8 mouse cellular contexts compared by ENCODE assay signal in genomic region chr9:65587270-65587572, GRCm38 (mm10). TPM values are rescaled to one million over a fixed set of nuclear protein-coding genes. Genes with fewer than 3 reads are reported as not detected.
DNase-seq lines count a peak whose midpoint lies in the region; ATAC-seq and TF ChIP-seq lines count a peak whose summit lies in the region.

No protein-coding gene starts in this region.

- H3K9ac ChIP-seq in limb, embryonic 12.5 days (replicated peaks), result peak overlapping the region; percentile 75
- no peak overlapping the region for H3K9ac ChIP-seq in neural tube, embryonic 14.5 days (replicated peaks; ENCODE audit: low read depth, low read length)

- H3K36me3 ChIP-seq in limb, embryonic 12.5 days, result peaks cover 29% of the 10 kb centered on the region
- H3K36me3 ChIP-seq in neural tube, embryonic 14.5 days (ENCODE audit: control insufficient read depth, insufficient read depth, low read length), result no peaks in the 10 kb centered on the region

- 2% methylated on average over 6 of the region's 6 CpGs for WGBS in lung, adult 2 months
- WGBS in limb, embryonic 12.5 days, result under 1% methylated on average over 6 of the region's 6 CpGs
- under 1% methylated on average over 6 of the region's 6 CpGs for WGBS in neural tube, embryonic 14.5 days

- no peak overlapping the region for H3K27ac ChIP-seq in embryonic fibroblast, embryonic 13.5 days (ENCODE audit: insufficient read depth, low read length)
- 0 out of 2 replicates have a peak overlapping the region, but pooled peaks have one; percentile 17 for H3K27ac ChIP-seq in limb, embryonic 12.5 days
- no peak overlapping the region for H3K27ac ChIP-seq in neural tube, embryonic 14.5 days (ENCODE audit: low read depth, low read length)

- ATAC-seq in limb, embryonic 12.5 days (ENCODE audit: insufficient number of reproducible peaks, insufficient read depth, low FRiP score, low TSS enrichment, low read depth), result no peak
- 0 out of 2 replicates have a peak, but pooled peaks have one; percentile 5 for ATAC-seq in neural tube, embryonic 14.5 days (ENCODE audit: low read depth)

- no peak for DNase-seq in lung, adult 2 months
- no peak for DNase-seq in lung, postnatal 4 days
- DNase-seq in frontal cortex, postnatal 14 days (ENCODE audit: low spot score in 2 of 2), result no peak
- DNase-seq in layer of hippocampus, postnatal 25 days (ENCODE audit: extremely low spot score in 1 of 2, low spot score in 1 of 2), result no peak
- no peak for DNase-seq in left cerebral cortex, adult 9 months (ENCODE audit: low spot score in 2 of 2)

- H3K4me2 ChIP-seq in limb, embryonic 12.5 days, result peak overlapping the region; percentile 99
- peak overlapping the region; percentile 98 for H3K4me2 ChIP-seq in neural tube, embryonic 14.5 days (ENCODE audit: low read depth, low read length)

- no peak for TF ChIP-seq CTCF in lung, adult 2 months (IDR thresholded peaks at IDR 0.05; ENCODE audit: insufficient read depth, low read length)
- TF ChIP-seq CTCF in embryonic fibroblast, embryonic 13.5 days (IDR thresholded peaks at IDR 0.05; ENCODE audit: borderline replicate concordance, insufficient read depth, low read length), result no peak

- no peaks in the 10 kb centered on the region for H3K9me3 ChIP-seq in limb, embryonic 12.5 days
- no peaks in the 10 kb centered on the region for H3K9me3 ChIP-seq in neural tube, embryonic 14.5 days (ENCODE audit: control insufficient read depth, low read length)

- H3K4me1 ChIP-seq in lung, adult 2 months (ENCODE audit: control insufficient read depth, insufficient read depth, low read length), result peaks cover 8% of the 10 kb centered on the region
- H3K4me1 ChIP-seq in embryonic fibroblast, embryonic 13.5 days (ENCODE audit: control insufficient read depth, insufficient read depth, low read length), result no peaks in the 10 kb centered on the region
- peaks cover 26% of the 10 kb centered on the region for H3K4me1 ChIP-seq in limb, embryonic 12.5 days (replicated peaks)
- peaks cover 12% of the 10 kb centered on the region for H3K4me1 ChIP-seq in neural tube, embryonic 14.5 days (ENCODE audit: control insufficient read depth, insufficient read depth, low read length)

- TF ChIP-seq POLR2A in lung, adult 2 months (IDR thresholded peaks at IDR 0.05; ENCODE audit: borderline replicate concordance, extremely low read depth, low read depth, low read length), result no peak
- TF ChIP-seq POLR2A in embryonic fibroblast, embryonic 13.5 days (IDR thresholded peaks at IDR 0.05; ENCODE audit: low read depth, low read length), result no peak

- H3K27me3 ChIP-seq in limb, embryonic 12.5 days, result no peaks in the 10 kb centered on the region
- H3K27me3 ChIP-seq in neural tube, embryonic 14.5 days (ENCODE audit: control insufficient read depth, insufficient read depth, low read length), result no peaks in the 10 kb centered on the region

- H3K4me3 ChIP-seq in lung, adult 2 months (replicated peaks; ENCODE audit: extremely low read depth, low read depth, low read length), result peak overlapping the region; percentile 57
- H3K4me3 ChIP-seq in embryonic fibroblast, embryonic 13.5 days (ENCODE audit: insufficient read depth, low read length), result peak overlapping the region; percentile 72
- peak overlapping the region; percentile 72 for H3K4me3 ChIP-seq in limb, embryonic 12.5 days (replicated peaks)
- peak overlapping the region; percentile 41 for H3K4me3 ChIP-seq in neural tube, embryonic 14.5 days (ENCODE audit: low read depth, low read length)

RNA-seq across cellular contexts. Expression of gene Pif1, which starts 0.3 kb away (rescaled TPM):
- polyA plus RNA-seq in lung, adult 2 months (2012; rRNA removed), result 0.36 and 1.0 TPM in 2 replicates
- 8.3 and 10.9 TPM in 2 replicates for polyA plus RNA-seq in embryonic fibroblast, embryonic 13.5 days (2011; ENCODE audit: insufficient read length, low read depth, missing spikeins)
- 21.7 and 22.8 TPM in 2 replicates for polyA plus RNA-seq in limb, embryonic 12.5 days (2016; fragmentation: Nextera tagmentation; extraction: Ambion mirVana)
- polyA plus RNA-seq in neural tube, embryonic 14.5 days (2014; fragmentation: Nextera tagmentation; extraction: Ambion mirVana), result 0.75 and 1.0 TPM in 2 replicates
- under 1 TPM; 0.07 to 0.19 TPM for total RNA-seq in layer of hippocampus, postnatal 25 days (2021)

RNA-seq across cellular contexts. Expression of gene Plekho2, which starts 7.4 kb away (rescaled TPM):
- polyA plus RNA-seq in lung, adult 2 months (2012; rRNA removed), result 31.6 and 36.7 TPM in 2 replicates
- 58.1 and 78.4 TPM in 2 replicates for polyA plus RNA-seq in embryonic fibroblast, embryonic 13.5 days (2011; ENCODE audit: insufficient read length, low read depth, missing spikeins)
- 12.2 and 15.0 TPM in 2 replicates for polyA plus RNA-seq in limb, embryonic 12.5 days (2016; fragmentation: Nextera tagmentation; extraction: Ambion mirVana)
- 2.4 and 5.2 TPM in 2 replicates for polyA plus RNA-seq in neural tube, embryonic 14.5 days (2014; fragmentation: Nextera tagmentation; extraction: Ambion mirVana)
- total RNA-seq in layer of hippocampus, postnatal 25 days (2021), result 10 to 100 TPM; 11.3 to 13.7 TPM

RNA-seq across cellular contexts. Expression of gene Rbpms2, which starts 42.2 kb away (rescaled TPM):
- 16.0 and 18.4 TPM in 2 replicates for polyA plus RNA-seq in lung, adult 2 months (2012; rRNA removed)
- polyA plus RNA-seq in embryonic fibroblast, embryonic 13.5 days (2011; ENCODE audit: insufficient read length, low read depth, missing spikeins), result 22.7 and 34.1 TPM in 2 replicates
- 16.4 and 18.3 TPM in 2 replicates for polyA plus RNA-seq in limb, embryonic 12.5 days (2016; fragmentation: Nextera tagmentation; extraction: Ambion mirVana)
- 2.5 and 3.9 TPM in 2 replicates for polyA plus RNA-seq in neural tube, embryonic 14.5 days (2014; fragmentation: Nextera tagmentation; extraction: Ambion mirVana)
- 1 to 10 TPM; 2.8 to 2.9 TPM for total RNA-seq in layer of hippocampus, postnatal 25 days (2021)
